Mouse (Mus musculus) urinary bladder, postnatal 14 days (tissue): Measurements from ENCODE around the gene 4930563M21Rik.
"Not testable (repeated sequence)": the region's sequence is repeated elsewhere in the genome, so short reads cannot be mapped to it uniquely, and the experiment has no call there.

Experiments
- DNase-seq: peaks from one replicate; pipeline ENCODE4 v3.0.0; 2021; ENCODE audit warnings: low spot score

4930563M21Rik gene

GRCm38 (mm10) chr9:56010450-56010849 is at the start of gene 4930563M21Rik:
TSS of gene 4930563M21Rik (minus strand) at chr9:56010550.
- DNase-seq, result no peak

- no peak for DNase-seq
Measured at GRCm38 (mm10) chr9:56056147-56056546, 45.8 kb upstream of the 4930563M21Rik start.

- no peak for DNase-seq
Measured at GRCm38 (mm10) chr9:56053796-56054195, 43.4 kb upstream of the 4930563M21Rik start.

- no peak for DNase-seq
Measured at GRCm38 (mm10) chr9:56042181-56042621, 31.9 kb upstream of the 4930563M21Rik start.

GRCm38 (mm10) chr9:56041372-56042180 is 31.2 kb upstream of the 4930563M21Rik start, which contains the start of gene Rcn2:
TSS of gene Rcn2 (plus strand) at chr9:56041845.
- DNase-seq, result peak; percentile 94

- DNase-seq, result no peak
Measured at GRCm38 (mm10) chr9:56032219-56032618, 21.9 kb upstream of the 4930563M21Rik start.

- no peak for DNase-seq
Measured at GRCm38 (mm10) chr9:56027292-56027691, 16.9 kb upstream of the 4930563M21Rik start.

GRCm38 (mm10) chr9:56024772-56025171 is 14.4 kb upstream of the 4930563M21Rik start:
- DNase-seq, result no peak

GRCm38 (mm10) chr9:56004679-56005078 is 5.7 kb downstream of the 4930563M21Rik start:
- DNase-seq, result not testable (repeated sequence)

- DNase-seq, result peak; percentile 28
Measured at GRCm38 (mm10) chr9:55946819-55947218, 63.5 kb downstream of the 4930563M21Rik start.

GRCm38 (mm10) chr9:55941356-55941755 is 69.0 kb downstream of the 4930563M21Rik start:
- no peak for DNase-seq

- DNase-seq, result no peak
Measured at GRCm38 (mm10) chr9:55938618-55938985, 71.7 kb downstream of the 4930563M21Rik start.

- DNase-seq, result peak; percentile 89
Measured at GRCm38 (mm10) chr9:55937664-55938617, 72.4 kb downstream of the 4930563M21Rik start, which contains the start of gene Scaper. TSS of gene Scaper (minus strand) at chr9:55938119.

- no peak for DNase-seq
Measured at GRCm38 (mm10) chr9:55937224-55937663, 73.1 kb downstream of the 4930563M21Rik start.

- no peak for DNase-seq
Measured at GRCm38 (mm10) chr9:55932482-55932881, 77.9 kb downstream of the 4930563M21Rik start.

- DNase-seq, result no peak
Measured at GRCm38 (mm10) chr9:55918579-55918978, 91.8 kb downstream of the 4930563M21Rik start.

GRCm38 (mm10) chr9:55916751-55917150 is 93.6 kb downstream of the 4930563M21Rik start:
- no peak for DNase-seq
